Mouse (Mus musculus) right cerebral cortex, adult 18-20 months (tissue): Measurements from ENCODE around the gene Scarb1.

Source experiments
- DNase-seq: peaks from one replicate; pipeline ENCODE4 v3.0.0; 2022; ENCODE audit warnings: mixed read lengths

Scarb1 gene

GRCm38 (mm10) chr5:125268033-125268765, 72.7 kb downstream of the Scarb1 start:
- DNase-seq, result peak; percentile 63

DNA sequence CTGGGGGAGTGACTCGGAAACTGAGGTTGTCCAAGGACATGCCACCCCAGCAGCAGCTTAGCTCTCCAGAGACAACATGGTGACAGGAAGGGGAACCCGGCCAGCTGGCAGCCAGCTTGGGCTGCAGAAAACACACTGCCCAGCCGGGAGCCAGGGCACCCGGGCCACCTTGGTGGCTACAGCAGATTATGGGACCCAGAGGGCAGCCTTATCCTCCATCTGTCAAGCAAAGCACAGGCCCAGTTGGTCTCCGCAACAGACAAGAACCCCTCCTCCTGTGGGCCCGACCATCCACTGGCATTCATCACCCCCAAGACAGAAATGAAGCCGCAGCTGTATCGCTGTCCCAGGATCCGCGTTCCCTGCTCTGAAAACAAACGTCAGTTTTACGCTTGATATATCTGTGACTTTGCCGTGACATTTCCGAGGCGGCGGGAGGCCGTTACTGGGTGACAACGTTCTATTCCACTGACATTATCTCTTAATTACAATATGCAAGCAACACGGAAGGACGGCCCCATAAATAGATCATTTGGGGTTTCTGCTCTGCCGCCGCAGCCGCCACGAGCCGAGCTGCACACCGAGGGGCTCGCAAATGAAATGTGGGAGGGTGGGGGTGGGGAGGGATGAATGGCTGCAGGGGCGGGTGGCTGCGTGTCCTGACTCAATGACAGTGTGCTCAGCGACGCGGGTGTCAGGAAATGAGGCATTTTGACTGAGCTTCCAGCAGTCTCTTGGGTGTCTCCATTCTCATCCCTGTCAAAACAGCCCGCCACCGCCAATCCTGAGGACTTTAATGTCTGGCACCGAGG, 73.5 kb downstream of the Scarb1 start:
- DNase-seq, result peak; percentile 67

GRCm38 (mm10) chr5:125266128-125266527, 74.8 kb downstream of the Scarb1 start:
- no peak for DNase-seq

GRCm38 (mm10) chr5:125264700-125265099, 76.2 kb downstream of the Scarb1 start:
- no peak for DNase-seq

DNA sequence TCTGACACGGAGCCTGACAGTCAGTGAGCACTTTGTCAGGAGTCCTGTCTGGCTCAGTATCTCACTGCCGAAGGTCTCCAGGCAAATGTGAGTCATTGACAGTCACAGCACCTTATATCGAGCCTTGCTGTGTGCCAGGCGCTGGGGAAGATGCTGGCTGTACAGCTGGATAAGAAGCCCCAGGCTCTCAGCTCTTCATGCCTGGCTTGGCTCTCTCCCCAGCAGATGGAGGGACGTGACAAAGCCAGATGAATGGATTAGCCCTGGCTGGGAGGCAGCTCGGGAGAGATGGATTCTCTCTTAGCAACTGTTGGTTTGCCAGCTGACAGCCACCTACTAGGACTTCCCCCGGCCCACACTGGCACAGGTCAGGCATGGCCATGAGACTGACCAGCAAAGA, 78.3 kb downstream of the Scarb1 start:
- DNase-seq, result peak; percentile 81

GRCm38 (mm10) chr5:125253917-125254316, 87.0 kb downstream of the Scarb1 start:
- DNase-seq, result peak; percentile 28

- no peak for DNase-seq
Measured at GRCm38 (mm10) chr5:125253448-125253847, 87.4 kb downstream of the Scarb1 start.

GRCm38 (mm10) chr5:125252664-125253063, 88.2 kb downstream of the Scarb1 start:
- no peak for DNase-seq

DNA sequence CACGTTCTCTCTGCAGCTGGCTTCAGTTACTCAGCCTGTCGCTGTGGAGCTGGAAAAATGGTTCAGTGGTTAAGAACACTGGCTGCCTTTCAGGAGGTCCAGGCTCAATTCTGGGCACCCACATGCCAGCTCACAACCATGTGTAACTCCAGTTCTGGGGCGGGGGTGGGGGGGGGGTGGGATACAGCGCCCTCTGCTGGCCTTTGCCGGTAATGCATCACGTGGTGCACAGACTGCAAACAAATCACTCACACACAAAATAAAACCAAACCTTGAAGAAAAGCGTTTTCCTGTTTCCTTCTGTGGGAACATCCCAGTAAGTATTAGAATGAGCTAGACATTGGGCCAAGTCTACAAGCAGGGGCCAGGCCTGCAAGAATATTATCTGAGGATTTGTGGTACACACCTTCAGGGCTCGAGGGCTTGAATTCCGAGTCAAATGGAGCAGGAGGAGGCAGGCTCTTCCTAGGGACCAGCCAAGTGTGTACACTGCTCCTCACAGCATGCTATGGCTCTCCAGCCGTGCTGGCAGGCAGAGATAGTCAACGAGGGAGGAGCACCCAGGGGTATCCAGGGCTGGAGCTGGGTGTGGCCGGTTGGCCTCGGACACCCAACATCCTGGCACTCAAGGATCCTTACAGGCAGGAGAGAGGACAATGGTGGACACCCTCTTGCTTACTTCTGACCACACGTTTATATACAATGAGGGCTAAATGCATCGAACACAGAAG, 88.8 kb downstream of the Scarb1 start:
- DNase-seq, result no peak

GRCm38 (mm10) chr5:125249187-125249586, 91.7 kb downstream of the Scarb1 start:
- no peak for DNase-seq

GRCm38 (mm10) chr5:125246711-125247110, 94.2 kb downstream of the Scarb1 start:
- DNase-seq, result no peak

DNA sequence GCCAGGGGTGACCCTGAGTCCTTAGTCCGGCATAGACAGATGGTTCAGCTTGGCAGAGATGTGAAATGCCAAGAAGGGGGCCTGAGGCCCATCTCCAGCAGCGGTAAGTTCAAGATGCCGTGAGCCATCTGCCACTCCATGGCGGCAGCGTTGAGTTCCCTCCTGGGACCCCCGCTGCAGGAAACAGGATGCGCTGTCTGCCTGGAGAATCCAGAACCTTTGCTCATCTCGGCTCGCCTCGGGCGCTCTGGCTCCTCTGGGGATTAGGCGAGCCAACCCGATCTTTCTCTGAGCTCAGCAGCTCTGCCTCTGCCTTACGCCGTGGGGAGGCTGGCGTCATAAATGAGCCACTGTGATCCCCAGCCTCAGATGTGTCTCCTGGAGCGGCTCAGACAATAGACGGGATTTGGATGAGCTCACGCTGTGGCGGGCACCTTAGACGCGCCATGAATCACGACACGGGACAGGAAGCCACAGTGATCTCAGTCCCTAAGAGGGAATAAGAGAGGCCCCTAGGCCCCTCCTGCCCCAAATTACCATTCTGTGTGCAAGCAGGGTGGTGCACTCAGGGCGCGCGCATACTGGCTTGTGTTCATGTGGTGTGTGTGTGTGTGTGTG, 95.3 kb downstream of the Scarb1 start:
- DNase-seq, result peak; percentile 77

- DNase-seq, result no peak
Measured at GRCm38 (mm10) chr5:125244825-125245533, 95.9 kb downstream of the Scarb1 start.

DNA sequence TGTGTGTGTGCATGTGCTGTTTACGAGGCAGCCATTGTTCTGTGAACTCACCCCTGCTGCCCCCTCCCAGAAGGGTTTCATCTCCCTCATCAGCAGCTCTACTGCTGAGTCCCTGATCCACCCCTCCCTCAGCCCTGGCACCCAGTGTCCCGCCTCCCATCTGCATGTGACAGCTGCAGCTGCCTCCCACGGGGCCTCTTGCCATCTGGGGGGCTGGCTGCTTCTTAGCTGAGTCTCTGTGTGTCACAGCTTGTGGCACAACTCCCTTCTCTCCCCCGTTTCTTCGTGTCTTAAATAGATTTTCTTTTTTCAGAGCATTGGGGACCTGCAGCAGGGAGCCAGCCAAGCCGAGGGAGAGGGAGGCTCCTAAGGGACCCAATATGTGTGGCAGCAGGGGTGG, 97.0 kb downstream of the Scarb1 start:
- peak; percentile 97 for DNase-seq

- no peak for DNase-seq
Measured at GRCm38 (mm10) chr5:125242111-125242510, 98.8 kb downstream of the Scarb1 start.

DNA sequence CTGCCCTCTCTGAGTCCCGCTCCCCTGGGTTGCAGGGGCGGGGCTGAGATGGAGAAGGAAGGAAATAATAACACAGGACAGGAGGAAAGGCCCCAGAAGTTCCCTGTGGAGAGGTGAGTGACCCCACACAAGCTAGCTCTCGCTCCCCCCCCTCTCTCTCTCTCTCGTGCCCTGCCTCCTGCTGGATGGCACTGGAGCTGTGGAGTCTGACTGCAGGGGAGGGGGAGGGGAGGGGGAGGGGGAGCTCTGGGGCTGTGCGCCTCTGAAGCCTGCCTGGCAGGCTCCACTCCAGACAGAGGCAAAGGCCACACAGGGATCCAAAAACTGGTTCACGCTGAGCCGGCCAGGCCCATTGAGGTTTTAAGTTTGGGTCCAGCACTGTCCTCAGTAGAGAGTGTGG, 99.3 kb downstream of the Scarb1 start:
- no peak for DNase-seq

DNA sequence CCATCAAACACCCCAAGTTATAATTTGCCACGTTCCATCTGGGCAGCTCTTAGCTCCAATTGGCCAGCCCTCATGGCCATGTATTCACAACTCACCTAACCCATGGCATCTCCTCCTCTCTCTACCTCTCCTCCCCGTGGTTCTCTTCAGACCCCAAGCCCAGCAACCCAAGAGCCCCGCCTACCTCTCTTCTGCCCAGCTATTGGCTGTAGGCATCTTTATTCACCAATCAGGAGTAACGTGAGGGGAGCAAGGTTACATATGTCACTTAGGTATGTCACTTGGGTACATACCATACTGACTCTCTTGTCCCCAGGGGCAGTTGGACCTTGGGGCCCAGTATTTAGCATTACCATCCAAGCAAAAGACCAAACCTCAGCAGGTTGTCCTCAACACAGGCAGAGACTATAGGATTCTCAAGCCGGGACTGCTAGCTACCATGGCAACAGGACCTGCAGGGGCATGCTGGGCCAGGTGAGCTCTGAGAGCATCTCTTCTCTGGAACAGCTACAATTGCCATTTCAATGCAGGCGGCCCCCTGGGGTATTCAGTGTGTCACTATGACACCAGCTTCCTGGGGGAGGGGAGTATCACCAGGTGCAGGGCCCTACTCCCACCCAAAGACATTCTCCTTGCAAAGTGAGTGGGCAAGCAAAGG, 100.6 kb downstream of the Scarb1 start:
- DNase-seq, result no peak

DNA sequence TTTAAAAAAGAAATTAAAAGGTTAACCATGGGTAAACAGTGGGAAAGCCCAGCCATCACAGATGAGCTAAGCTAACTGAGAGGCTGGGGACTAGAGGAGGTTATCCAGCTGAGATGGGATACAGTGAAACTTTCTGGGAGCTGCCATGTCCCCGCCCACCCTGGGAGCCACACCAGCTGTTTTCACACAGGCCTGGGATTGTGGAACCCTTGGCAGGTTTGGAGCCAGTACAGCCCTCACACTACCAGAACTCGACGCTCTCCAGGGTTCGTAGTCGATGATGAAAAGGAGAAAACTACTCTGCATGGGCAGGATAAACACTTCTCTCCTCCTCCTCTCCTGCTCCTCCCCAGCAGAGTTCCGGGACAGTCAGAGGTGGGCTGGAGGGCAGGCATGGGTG, 105.0 kb downstream of the Scarb1 start:
- DNase-seq, result no peak

DNA sequence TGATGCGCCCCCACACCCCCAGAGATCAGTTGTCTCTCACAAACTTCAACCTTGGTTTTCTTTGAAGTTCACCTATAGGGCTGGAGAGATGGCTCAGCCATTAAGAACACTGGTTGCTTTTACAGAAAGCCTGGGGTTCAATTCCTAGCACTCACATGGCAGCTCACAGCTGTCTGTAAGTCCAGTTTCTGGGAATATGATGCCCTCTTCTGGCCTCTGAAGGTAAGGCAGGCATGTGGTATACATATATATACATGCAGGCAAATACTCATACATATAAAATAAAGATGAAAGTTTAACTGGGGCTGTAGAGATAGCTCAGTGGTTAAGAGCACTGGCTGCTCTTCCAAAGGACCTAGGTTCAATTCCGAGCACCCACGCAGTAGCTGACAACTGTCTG, 105.5 kb downstream of the Scarb1 start:
- DNase-seq, result no peak

DNA sequence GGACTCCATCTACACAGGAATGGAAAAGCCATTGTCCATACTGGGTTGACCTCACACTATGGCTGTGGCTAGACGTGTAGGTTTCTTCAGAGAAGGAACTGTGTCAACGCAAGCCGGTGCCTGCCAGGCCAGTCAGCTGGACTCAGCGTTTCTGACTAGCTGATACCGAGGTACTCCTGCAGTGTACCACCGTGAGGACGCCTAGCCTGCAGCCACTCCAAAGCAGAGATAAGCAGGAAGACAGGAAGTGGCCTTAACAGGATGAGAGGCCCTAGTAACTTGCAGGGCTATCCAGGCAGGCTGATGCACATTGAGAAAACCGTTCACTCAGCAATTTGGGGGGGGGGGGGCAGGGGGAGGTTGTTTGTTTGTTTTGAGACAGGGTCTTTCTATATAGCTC, 106.5 kb downstream of the Scarb1 start:
- no peak for DNase-seq

- DNase-seq, result no peak
Measured at GRCm38 (mm10) chr5:125233478-125233877, 107.4 kb downstream of the Scarb1 start.

- no peak for DNase-seq
Measured at GRCm38 (mm10) chr5:125232443-125232979, 108.4 kb downstream of the Scarb1 start.
